Mouse (Mus musculus): Measurements from ENCODE around the gene Fam47e.

Fam47e gene

GRCm38 (mm10) chr5:92602691-92603690 lies 48.1 kb downstream of the Fam47e start, which contains the start of gene Stbd1:
TSS of gene Stbd1 (plus strand) at chr5:92603041.
- DNase-seq (ENCODE audit: low spot score), result peak; percentile 65

GRCm38 (mm10) chr5:92604452-92605247 lies 49.8 kb downstream of the Fam47e start:
- DNase-seq (ENCODE audit: low spot score), result no peak

- DNase-seq (ENCODE audit: low spot score), result no peak
These were observed 52.8 kb downstream of the Fam47e start for GRCm38 (mm10) chr5:92607492-92608229.

DNA sequence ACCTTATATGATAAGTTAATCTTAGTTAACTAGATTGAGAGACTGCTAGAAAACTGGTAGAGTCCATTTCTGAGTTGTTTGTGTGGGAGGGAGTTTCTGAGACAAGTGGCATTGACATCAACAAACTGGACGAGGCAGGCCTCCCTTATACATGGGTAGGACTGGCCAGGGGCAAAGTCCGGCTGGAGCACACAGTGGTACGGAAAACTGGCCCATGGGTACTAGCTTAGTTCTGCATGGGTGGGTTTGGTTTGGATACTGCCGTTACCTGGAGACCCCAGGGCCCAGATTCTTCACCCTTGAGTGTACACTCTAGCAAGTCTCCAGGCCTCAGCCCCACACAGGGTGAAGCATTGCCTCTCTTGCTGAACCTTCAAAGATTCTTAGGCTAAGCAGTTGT lies 57.9 kb downstream of the Fam47e start:
- no peak for DNase-seq (ENCODE audit: low spot score)

- DNase-seq (ENCODE audit: low spot score), result no peak
These were observed 67.0 kb downstream of the Fam47e start for GRCm38 (mm10) chr5:92621883-92622282.

- no peak for DNase-seq (ENCODE audit: low spot score)
These were observed 73.0 kb downstream of the Fam47e start for GRCm38 (mm10) chr5:92627896-92628295.

DNA sequence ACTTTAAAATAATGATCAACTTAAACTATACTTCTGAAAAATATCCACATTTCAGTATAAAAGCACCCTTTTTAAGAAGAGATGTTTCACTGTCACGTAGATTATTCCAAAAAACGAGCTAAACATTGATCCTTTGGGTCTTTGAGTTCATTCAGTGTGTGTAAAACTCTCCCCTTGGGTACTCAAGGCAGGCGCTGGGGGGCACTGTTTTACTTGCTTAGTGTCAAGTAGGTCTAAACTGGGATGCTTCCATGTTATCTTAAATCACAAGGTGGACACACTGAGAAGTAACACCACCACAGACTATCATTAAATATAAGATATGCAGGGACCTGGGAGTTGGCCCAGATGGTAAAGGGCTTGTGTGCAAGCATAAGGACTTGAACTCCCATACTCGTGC lies 78.7 kb downstream of the Fam47e start:
- no peak for DNase-seq (ENCODE audit: low spot score)

- DNase-seq (ENCODE audit: low spot score), result no peak
These were observed 80.0 kb downstream of the Fam47e start for GRCm38 (mm10) chr5:92634916-92635315.

DNA sequence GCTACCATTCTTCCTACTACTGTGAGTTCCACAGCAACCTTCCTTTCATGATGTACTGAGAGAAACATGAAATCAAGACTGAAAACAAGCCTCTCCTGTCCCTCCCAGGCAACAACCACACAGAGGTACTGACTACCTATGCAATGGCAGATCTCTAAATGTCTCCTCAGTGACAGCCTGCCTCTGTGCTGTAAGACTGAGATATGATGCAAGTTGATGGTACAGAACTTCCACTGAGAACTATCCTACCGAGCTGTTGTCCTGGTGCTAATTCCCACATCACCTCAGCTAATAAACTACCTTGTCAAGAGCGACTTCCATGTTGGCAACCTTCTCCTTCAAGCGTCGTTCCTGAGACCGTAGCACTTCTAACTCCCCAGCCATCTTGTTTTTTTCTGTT lies 81.0 kb downstream of the Fam47e start:
- DNase-seq (ENCODE audit: low spot score), result no peak

DNA sequence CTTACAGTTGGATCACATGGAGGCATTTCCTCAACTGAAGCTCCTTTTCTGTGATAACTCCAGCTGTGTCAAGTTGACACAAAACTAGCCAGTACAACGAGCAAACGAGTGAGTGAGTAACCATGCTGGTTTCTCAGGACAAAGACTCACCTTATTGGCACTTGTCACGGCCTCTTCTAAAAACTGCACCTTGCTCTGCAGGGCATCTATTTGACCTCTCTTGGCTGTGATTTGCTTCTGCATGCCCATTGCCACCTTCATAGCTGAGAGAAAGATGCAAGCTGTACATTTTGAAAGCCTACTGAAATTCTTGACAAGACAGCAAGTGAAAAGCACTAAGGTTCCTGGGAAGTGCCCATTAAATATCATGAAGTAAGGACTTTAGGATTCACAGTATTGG lies 86.0 kb downstream of the Fam47e start:
- no peak for DNase-seq (ENCODE audit: low spot score)

Measured in urinary bladder, postnatal 25 days (tissue).